In the genomic region with DNA sequence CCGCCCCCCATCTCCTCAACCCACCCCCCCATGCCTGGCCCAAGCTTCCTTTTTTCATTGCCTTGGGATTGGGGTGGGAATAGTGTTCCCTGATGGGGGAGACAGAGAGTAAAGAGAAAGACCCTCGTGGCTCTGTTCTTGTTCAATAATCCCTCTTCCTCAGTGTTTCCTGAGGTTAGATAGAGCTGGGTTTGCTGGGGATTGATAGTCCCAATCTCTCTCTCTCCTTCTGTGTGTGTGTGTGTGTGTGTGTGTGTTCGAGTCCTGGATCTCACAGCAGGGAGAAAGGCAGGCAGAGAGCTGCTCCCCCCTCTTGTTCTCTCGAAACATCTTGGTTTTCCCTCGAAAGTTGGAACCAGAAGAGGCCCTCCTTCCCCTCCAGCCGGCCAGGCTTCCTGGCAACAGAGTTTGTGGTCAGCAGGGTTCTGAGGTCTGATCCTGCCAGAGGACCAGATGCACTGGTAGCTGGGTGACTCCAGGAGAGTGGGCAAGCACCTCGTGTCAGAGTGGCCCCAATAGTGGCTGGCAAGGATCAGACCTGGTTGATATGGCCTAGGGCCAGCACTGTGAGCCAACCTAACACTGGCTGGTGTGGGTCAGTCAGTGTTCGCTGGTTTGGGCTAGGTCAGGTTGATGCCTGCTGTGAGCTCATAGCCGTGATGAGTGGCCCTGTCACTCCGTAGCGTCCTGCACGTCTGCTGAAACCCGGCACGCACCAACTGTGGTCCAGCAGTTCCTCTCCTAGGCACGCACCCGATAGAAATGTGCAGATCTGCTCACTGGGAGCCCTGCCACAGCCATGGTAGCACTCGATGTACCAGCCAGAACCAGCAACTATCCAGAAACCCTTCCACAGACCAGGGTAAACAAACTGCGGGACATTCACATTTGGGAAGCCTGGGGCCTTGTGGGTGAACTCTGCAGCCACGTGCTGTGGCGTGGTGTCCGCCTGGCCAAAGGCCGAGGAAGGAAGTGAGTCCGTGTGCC, we compare ENCODE assay signal across 13 mouse cellular contexts. TPM values are rescaled to one million over a fixed set of nuclear protein-coding genes. Genes with fewer than 3 reads are reported as not detected.
A peak's percentile ranks its signal among the peaks of the same experiment; 100 is the strongest.
DNase-seq lines count a peak whose midpoint lies in the region; ATAC-seq lines count a peak whose summit lies in the region.
"Had no signal": no experiment of that assay in that cellular context is flagged by ENCODE, and none has a peak within 500 bp of the region (broad histone marks: within the 10 kb centered on the region; RNA-seq: fewer than 3 reads in every experiment).

No protein-coding gene starts in this region.

- no peak for ATAC-seq in cerebellum, adult (ENCODE audit: insufficient number of reproducible peaks, low FRiP score, low TSS enrichment)
- ATAC-seq: midbrain, embryonic 16.5 days had no signal

- H3K4me1 ChIP-seq in limb, embryonic 10.5 days, result peaks cover 63% of the 10 kb centered on the region

- no peaks in the 10 kb centered on the region for H3K9me3 ChIP-seq in limb, embryonic 10.5 days (replicated peaks)
- H3K9me3 ChIP-seq: embryonic facial prominence, embryonic 15.5 days; kidney, embryonic 15.5 days had no signal

- H3K4me3 ChIP-seq in limb, embryonic 10.5 days, result no peak overlapping the region
- H3K4me3 ChIP-seq: embryonic facial prominence, embryonic 15.5 days; kidney, embryonic 15.5 days had no signal

- no peaks in the 10 kb centered on the region for H3K27me3 ChIP-seq in limb, embryonic 10.5 days (ENCODE audit: low read depth, poor library complexity, severe bottlenecking)
- H3K27me3 ChIP-seq: embryonic facial prominence, embryonic 15.5 days; kidney, embryonic 15.5 days had no signal

- intact Hi-C loops in left cerebral cortex, postnatal 4 days (cut with DNase I), result no loop called here
- intact Hi-C loops in left cerebral cortex, postnatal 36 days (cut with DNase I), result no loop called here

- WGBS in limb, embryonic 10.5 days, result 85% methylated on average over 23 of the region's 23 CpGs

- H3K36me3 ChIP-seq in limb, embryonic 10.5 days, result no peaks in the 10 kb centered on the region
- H3K36me3 ChIP-seq: embryonic facial prominence, embryonic 15.5 days; kidney, embryonic 15.5 days had no signal

- peak; percentile 38 for DNase-seq in cerebellum, adult 8-10 months
- DNase-seq in left cerebral cortex, postnatal 4 days, result peak; percentile 77
- no peak for DNase-seq in left cerebral cortex, postnatal 36 days (ENCODE audit: low spot score in 2 of 2)
- no peak for DNase-seq in limb, embryonic 10.5 days (ENCODE audit: low spot score)
- DNase-seq in natural killer cell, adult 2 months (ENCODE audit: low spot score in 2 of 2), result peak; percentile 20 to 32
- no peak for DNase-seq in lung, postnatal 25 days (ENCODE audit: low spot score)
- DNase-seq in frontal cortex, adult 2 months (ENCODE audit: extremely low spot score in 1 of 2, low spot score in 1 of 2), result no peak
- DNase-seq: heart, postnatal 14 days; lung, embryonic 14.5 days had no signal

- peak overlapping the region; percentile 65 for H3K27ac ChIP-seq in limb, embryonic 10.5 days
- H3K27ac ChIP-seq: embryonic facial prominence, embryonic 15.5 days; kidney, embryonic 15.5 days had no signal

RNA-seq across cellular contexts. Expression of a gene that starts 3.8 kb away (rescaled TPM):
- 10 to 100 TPM; 43.6 to 45.5 TPM for total RNA-seq in left cerebral cortex, postnatal 4 days (2021)
- total RNA-seq in left cerebral cortex, postnatal 36 days (2021), result 10 to 100 TPM; 55.3 to 58.7 TPM
- polyA plus RNA-seq in limb, embryonic 10.5 days (2016; fragmentation: Nextera tagmentation; extraction: Ambion mirVana), result 904 and 1,218 TPM in 2 replicates
- polyA plus RNA-seq in frontal cortex, adult 2 months (2012; rRNA removed), result 66.0 and 78.8 TPM in 2 replicates

RNA-seq across cellular contexts. Expression of a gene that starts 13.0 kb away (rescaled TPM):
- 10 to 100 TPM; 61.2 to 61.6 TPM for total RNA-seq in left cerebral cortex, postnatal 4 days (2021)
- 10 to 100 TPM; 85.5 to 94.2 TPM for total RNA-seq in left cerebral cortex, postnatal 36 days (2021)
- 9.4 TPM in 2 replicates for polyA plus RNA-seq in limb, embryonic 10.5 days (2016; fragmentation: Nextera tagmentation; extraction: Ambion mirVana)
- polyA plus RNA-seq in frontal cortex, adult 2 months (2012; rRNA removed), result 83.9 and 84.2 TPM in 2 replicates

RNA-seq across cellular contexts. Expression of a gene that starts 31.3 kb away (rescaled TPM):
- total RNA-seq in left cerebral cortex, postnatal 4 days (2021), result 10 to 100 TPM; 14.4 to 18.2 TPM
- total RNA-seq in left cerebral cortex, postnatal 36 days (2021), result 10 to 100 TPM; 23.0 to 27.0 TPM
- polyA plus RNA-seq in limb, embryonic 10.5 days (2016; fragmentation: Nextera tagmentation; extraction: Ambion mirVana), result 0.06 and 0.35 TPM in 2 replicates
- polyA plus RNA-seq in frontal cortex, adult 2 months (2012; rRNA removed), result 39.8 and 50.2 TPM in 2 replicates

Comparison
In these comparisons a context has a peak if more than half of its experiments do, and no peak if none do; other contexts are left out.
1. DNase-seq: peak in cerebellum, adult 8-10 months (single experiment), left cerebral cortex, postnatal 4 days (single experiment) and natural killer cell, adult 2 months (2 of 2); none in left cerebral cortex, postnatal 36 days (0 of 2), limb, embryonic 10.5 days (single experiment), lung, postnatal 25 days (single experiment) and frontal cortex, adult 2 months (0 of 2).